In genomic region chr16:54707880-54708279, GRCm38 (mm10) we compare ENCODE assay signal across 35 mouse cellular contexts.
"Had no signal": no experiment of that assay in that cellular context is flagged by ENCODE, and none has a peak within 500 bp of the region (broad histone marks: within the 10 kb centered on the region; RNA-seq: fewer than 3 reads in every experiment).

No protein-coding gene starts in this region.

- H3K4me2 ChIP-seq: heart, embryonic 11.5 days; heart, embryonic 12.5 days; heart, embryonic 13.5 days; heart, embryonic 15.5 days; hindbrain, embryonic 12.5 days; hindbrain, embryonic 13.5 days; hindbrain, embryonic 14.5 days; hindbrain, embryonic 15.5 days; intestine, embryonic 15.5 days; kidney, embryonic 15.5 days had no signal

- H3K27ac ChIP-seq: heart, embryonic 13.5 days; heart, embryonic 15.5 days; hindbrain, embryonic 10.5 days; hindbrain, embryonic 12.5 days; hindbrain, embryonic 13.5 days; hindbrain, embryonic 14.5 days; hindbrain, embryonic 15.5 days; hindbrain, postnatal 0 days; intestine, embryonic 15.5 days; kidney, embryonic 15.5 days; kidney, postnatal 0 days; layer of hippocampus, adult 2 months; left cerebral cortex, adult 2 months had no signal

- H3K36me3 ChIP-seq: heart, embryonic 12.5 days; heart, embryonic 13.5 days; heart, embryonic 15.5 days; hindbrain, embryonic 10.5 days; hindbrain, embryonic 12.5 days; hindbrain, embryonic 13.5 days; hindbrain, embryonic 15.5 days; intestine, embryonic 15.5 days; kidney, embryonic 15.5 days had no signal

- ATAC-seq: hindbrain, embryonic 16.5 days; hindbrain, postnatal 0 days; inflammation-experienced regulatory T-cells, adult 6 months; intestine, embryonic 15.5 days; intestine, embryonic 16.5 days; intestine, postnatal 0 days had no signal

- DNase-seq: heart, postnatal 10 days; heart, postnatal 14 days; heart, postnatal 36 days; heart, postnatal 4 days; kidney, adult 11 months; kidney, adult 18-20 months; kidney, adult 2 months; kidney, adult 8-10 months; kidney, adult 9 months; kidney, postnatal 10 days; kidney, postnatal 14 days; kidney, postnatal 25 days; kidney, postnatal 36 days; kidney, postnatal 4 days; layer of hippocampus, adult 9-11 months; layer of hippocampus, postnatal 36 days had no signal

- H3K9me3 ChIP-seq: heart, embryonic 12.5 days; heart, embryonic 13.5 days; heart, embryonic 15.5 days; hindbrain, embryonic 10.5 days; hindbrain, embryonic 12.5 days; hindbrain, embryonic 13.5 days; hindbrain, embryonic 15.5 days; intestine, embryonic 15.5 days; kidney, embryonic 15.5 days had no signal

- H3K4me1 ChIP-seq: heart, embryonic 12.5 days; heart, embryonic 13.5 days; heart, embryonic 15.5 days; hindbrain, embryonic 10.5 days; hindbrain, embryonic 12.5 days; hindbrain, embryonic 13.5 days; hindbrain, embryonic 15.5 days; intestine, embryonic 15.5 days; kidney, embryonic 15.5 days had no signal

- H3K4me3 ChIP-seq: heart, embryonic 12.5 days; heart, embryonic 13.5 days; heart, embryonic 15.5 days; hindbrain, embryonic 10.5 days; hindbrain, embryonic 12.5 days; hindbrain, embryonic 13.5 days; hindbrain, embryonic 15.5 days; intestine, embryonic 15.5 days; kidney, embryonic 15.5 days; layer of hippocampus, adult 2 months; left cerebral cortex, adult 2 months had no signal

- H3K27me3 ChIP-seq: heart, embryonic 12.5 days; heart, embryonic 13.5 days; heart, embryonic 15.5 days; hindbrain, embryonic 12.5 days; hindbrain, embryonic 13.5 days; hindbrain, embryonic 15.5 days; intestine, embryonic 15.5 days; kidney, embryonic 15.5 days had no signal

- H3K9ac ChIP-seq: heart, embryonic 12.5 days; heart, embryonic 13.5 days; heart, embryonic 15.5 days; hindbrain, embryonic 12.5 days; hindbrain, embryonic 13.5 days; hindbrain, embryonic 14.5 days; hindbrain, embryonic 15.5 days; intestine, embryonic 15.5 days; kidney, embryonic 15.5 days had no signal
